Mouse (Mus musculus) heart, embryonic 12.5 days (tissue): ENCODE results near the gene Tgm5. TPM values are rescaled to one million over a fixed set of nuclear protein-coding genes. Genes with fewer than 3 reads are reported as not detected.
"Not testable (repeated sequence)": the region's sequence is repeated elsewhere in the genome, so short reads cannot be mapped to it uniquely, and the experiment has no call there.

ENCODE experiments used
- ATAC-seq: fragments of 200-750 bp; cut with Nextera tagmentation; 2 replicates; pipeline ENCODE4 v1.8.0; 2017; ENCODE audit warnings: moderate TSS enrichment, moderate library complexity; ENCODE audit not compliant: insufficient number of reproducible peaks, low FRiP score
- H3K27ac ChIP-seq: fragments of 300-500 bp; sonication (generic); 2 replicates; pipeline ENCODE4 v1.5.1; 2016; ENCODE audit warnings: mild to moderate bottlenecking, moderate library complexity; ENCODE audit not compliant: poor library complexity, severe bottlenecking
- H3K27me3 ChIP-seq: fragments of 300-500 bp; sonication (generic); replicated peaks from 2 replicates; pipeline ENCODE4 v1.6.1; 2016; ENCODE audit warnings: mild to moderate bottlenecking, moderate library complexity
- H3K36me3 ChIP-seq: fragments of 300-500 bp; sonication (generic); 2 replicates; pipeline ENCODE4 v1.6.1; 2016; ENCODE audit warnings: mild to moderate bottlenecking, moderate library complexity
- H3K4me1 ChIP-seq: fragments of 300-500 bp; sonication (generic); replicated peaks from 2 replicates; pipeline ENCODE4 v1.6.1; 2016; ENCODE audit warnings: mild to moderate bottlenecking
- H3K4me2 ChIP-seq: fragments of 300-500 bp; sonication (generic); 2 replicates; pipeline ENCODE4 v1.6.1; 2016; ENCODE audit warnings: mild to moderate bottlenecking, moderate library complexity
- H3K4me3 ChIP-seq: fragments of 300-500 bp; sonication (generic); 2 replicates; pipeline ENCODE4 v1.5.1; 2016; ENCODE audit warnings: mild to moderate bottlenecking
- H3K9ac ChIP-seq: fragments of 300-500 bp; sonication (generic); 2 replicates; pipeline ENCODE4 v1.6.1; 2016; ENCODE audit warnings: mild to moderate bottlenecking, moderate library complexity
- H3K9me3 ChIP-seq: fragments of 300-500 bp; sonication (generic); replicated peaks from 2 replicates; pipeline ENCODE4 v1.6.1; 2016; ENCODE audit warnings: mild to moderate bottlenecking, moderate library complexity
- WGBS: fragments of 180-500 bp; shearing (Covaris S2); methylation state at CpG from one replicate; pipeline ENCODE4 v1.1.7; 2016; 5-methylcytosine and 5-hydroxymethylcytosine counted together
- polyA plus RNA-seq: library from polyadenylated mRNA; unstranded; fragments of >200 nt; fragmentation: Nextera tagmentation; extraction: Ambion mirVana; gene quantifications from 2 replicates; pipeline ENCODE4 v1.2.1, GENCODE M21; 2016

The Tgm5 gene
- polyA plus RNA-seq, 1 experiment from 2014 or later, result not detected

DNA sequence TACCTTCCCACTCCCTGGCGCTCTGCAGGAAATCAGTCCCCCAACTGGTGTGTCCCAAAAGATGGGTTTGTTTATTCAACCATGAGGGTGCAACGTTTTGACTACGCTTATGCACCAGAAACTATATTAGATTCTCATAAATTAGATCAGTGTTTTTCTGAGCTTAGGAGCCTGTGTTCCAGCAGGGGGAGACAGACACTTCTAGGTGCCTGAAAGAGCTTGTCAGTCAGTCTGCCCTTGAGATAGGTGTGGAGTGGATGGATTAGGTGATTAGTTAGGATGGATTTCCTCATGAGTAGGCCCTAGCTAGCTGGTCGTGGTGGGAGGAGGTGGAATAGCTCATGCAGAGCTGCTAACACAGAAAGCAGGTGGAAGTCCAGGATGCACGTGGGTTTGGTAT is 44.5 kb downstream of the Tgm5 start:
- Histone ChIP-seq H3K9ac (no peak overlapping the region), H3K27ac (no peak overlapping the region), H3K4me3 (no peak overlapping the region), H3K4me1 (no peaks in the 10 kb centered on the region), H3K36me3 (no peaks in the 10 kb centered on the region), H3K27me3 (no peaks in the 10 kb centered on the region), H3K9me3 (no peaks in the 10 kb centered on the region), H3K4me2 (no peak overlapping the region)
- no peak for ATAC-seq
- WGBS, result 41% methylated on average over 5 of the region's 5 CpGs

GRCm38 (mm10) chr2:121039382-121039781 is 46.3 kb downstream of the Tgm5 start:
- no peak for ATAC-seq
- H3K4me3 ChIP-seq, result no peak overlapping the region
- no peak overlapping the region for H3K4me2 ChIP-seq
- H3K27me3 ChIP-seq, result no peaks in the 10 kb centered on the region
- H3K36me3 ChIP-seq, result no peaks in the 10 kb centered on the region
- H3K4me1 ChIP-seq, result no peaks in the 10 kb centered on the region
- H3K9ac ChIP-seq, result no peak overlapping the region
- no peaks in the 10 kb centered on the region for H3K9me3 ChIP-seq
- WGBS, result 90% methylated on average over 1 of the region's 1 CpGs
- no peak overlapping the region for H3K27ac ChIP-seq

DNA sequence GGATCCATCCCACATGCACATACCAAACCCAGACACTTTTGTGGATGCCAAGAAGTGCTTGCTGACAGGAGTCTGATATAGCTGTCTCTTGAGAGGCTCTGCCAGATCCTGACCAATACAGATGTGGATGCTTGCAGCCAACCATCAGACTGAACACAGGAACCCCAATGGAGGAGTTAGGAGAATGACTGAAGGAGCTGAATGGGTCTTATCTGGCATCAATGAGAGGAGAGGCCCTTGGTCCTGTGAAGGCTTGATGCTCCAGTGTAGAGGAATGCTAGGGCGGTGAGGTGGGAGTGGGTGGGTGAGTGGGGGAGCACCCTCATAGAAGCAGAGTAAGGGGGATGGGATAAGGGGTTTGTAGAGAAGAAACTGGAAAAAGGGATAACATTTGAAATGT is 46.8 kb downstream of the Tgm5 start:
- H3K9me3 ChIP-seq, ATAC-seq, H3K27ac ChIP-seq, H3K27me3 ChIP-seq, H3K9ac ChIP-seq, H3K4me2 ChIP-seq, H3K4me3 ChIP-seq, H3K4me1 ChIP-seq, H3K36me3 ChIP-seq: not testable (repeated sequence)
- 71% methylated on average over 1 of the region's 1 CpGs for WGBS

DNA sequence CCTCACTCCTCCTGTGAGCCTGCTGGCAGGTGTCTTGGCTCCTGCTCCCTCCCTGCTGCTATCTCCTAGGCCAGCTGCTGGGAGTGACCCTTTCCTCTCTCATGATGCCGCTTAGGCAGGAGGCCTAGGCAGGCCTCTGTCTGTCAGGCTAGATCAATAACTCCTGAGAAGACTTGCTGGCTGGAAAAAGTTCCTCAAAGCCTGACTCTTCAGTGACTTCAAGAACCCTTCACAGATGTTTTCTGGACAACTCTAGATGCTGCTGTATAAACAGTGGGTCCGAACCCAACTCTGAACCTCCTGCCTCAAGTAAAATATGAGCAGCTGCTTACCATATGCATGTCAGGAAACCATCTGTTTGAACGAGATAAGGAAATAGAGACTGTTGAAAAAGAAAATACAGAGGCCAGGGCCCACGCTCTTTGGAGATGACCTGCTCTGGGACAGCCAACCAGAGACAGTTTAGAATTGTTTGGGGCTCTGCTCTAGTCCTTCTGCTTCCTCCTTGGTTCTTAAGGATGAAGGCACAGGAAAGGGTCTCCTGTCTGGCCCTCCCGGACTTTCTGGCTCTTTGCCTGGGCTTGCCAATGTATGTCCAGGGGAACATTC is 48.8 kb downstream of the Tgm5 start, which contains the start of gene Epb42:
TSS of gene Epb42 (minus strand) at position 340 of the 609 bp plus-strand sequence.
- H3K9ac ChIP-seq, result no peak within 1 kb of the TSS
- H3K27ac ChIP-seq, result peak within 1 kb of the TSS; percentile 60
- WGBS, result 27% methylated on average over 5 of the region's 5 CpGs
- no peaks in the 10 kb centered on the region for H3K27me3 ChIP-seq
- no peak within 1 kb of the TSS for H3K4me2 ChIP-seq
- no peaks in the 10 kb centered on the region for H3K4me1 ChIP-seq
- no peaks in the 10 kb centered on the region for H3K9me3 ChIP-seq
- no peaks in the 10 kb centered on the region for H3K36me3 ChIP-seq
- H3K4me3 ChIP-seq, result peak within 1 kb of the TSS; percentile 25
- ATAC-seq, result peak; percentile 95

DNA sequence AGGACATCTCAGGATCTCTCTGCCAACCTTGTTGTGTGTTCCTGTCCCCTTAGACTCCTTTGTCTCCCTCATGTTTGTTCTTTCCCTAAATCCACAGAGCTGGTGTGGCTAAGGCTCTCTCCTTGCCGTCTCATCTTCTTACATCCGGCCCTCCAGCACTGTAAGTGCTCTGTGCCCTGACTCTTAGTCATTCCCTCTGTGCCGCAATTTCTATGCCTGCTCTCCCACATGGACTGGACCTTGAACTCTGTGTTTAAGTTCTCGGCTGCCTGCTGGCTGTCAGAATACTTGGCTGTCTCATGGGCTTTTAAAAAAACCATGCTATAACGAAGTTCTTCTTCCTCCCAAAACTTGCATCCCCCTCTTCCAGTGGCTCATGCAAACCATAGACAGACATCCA is 62.7 kb downstream of the Tgm5 start:
- 68% methylated on average over 5 of the region's 5 CpGs for WGBS
- ATAC-seq, result no peak

GRCm38 (mm10) chr2:121017151-121017550 is 68.5 kb downstream of the Tgm5 start:
- no peaks in the 10 kb centered on the region for H3K9me3 ChIP-seq
- peaks cover 30% of the 10 kb centered on the region for H3K36me3 ChIP-seq
- H3K27ac ChIP-seq, result no peak overlapping the region
- H3K4me3 ChIP-seq, result no peak overlapping the region
- H3K27me3 ChIP-seq, result no peaks in the 10 kb centered on the region
- WGBS, result 74% methylated on average over 1 of the region's 1 CpGs
- H3K9ac ChIP-seq, result no peak overlapping the region
- no peak for ATAC-seq
- H3K4me2 ChIP-seq, result no peak overlapping the region
- H3K4me1 ChIP-seq, result no peaks in the 10 kb centered on the region

More for the DNA sequence above, 62.7 kb downstream of the Tgm5 start:
- Histone ChIP-seq H3K4me1 (no peaks in the 10 kb centered on the region), H3K4me2 (no peak overlapping the region), H3K9me3 (no peaks in the 10 kb centered on the region), H3K27me3 (no peaks in the 10 kb centered on the region), H3K27ac (no peak overlapping the region), H3K4me3 (no peak overlapping the region), H3K36me3 (peaks cover 1% of the 10 kb centered on the region), H3K9ac (no peak overlapping the region)

- 82% methylated on average over 9 of the region's 9 CpGs for WGBS
- H3K9ac ChIP-seq, result no peak overlapping the region
- no peaks in the 10 kb centered on the region for H3K4me1 ChIP-seq
- no peaks in the 10 kb centered on the region for H3K27me3 ChIP-seq
- H3K9me3 ChIP-seq, result no peaks in the 10 kb centered on the region
- H3K4me2 ChIP-seq, result no peak overlapping the region
- no peak overlapping the region for H3K27ac ChIP-seq
- no peak overlapping the region for H3K4me3 ChIP-seq
- H3K36me3 ChIP-seq, result peaks cover 37% of the 10 kb centered on the region
- ATAC-seq, result no peak
Observed at GRCm38 (mm10) chr2:121016226-121016625, 69.4 kb downstream of the Tgm5 start.

GRCm38 (mm10) chr2:121015507-121015906 is 70.1 kb downstream of the Tgm5 start:
- H3K9me3 ChIP-seq, result no peaks in the 10 kb centered on the region
- H3K4me3 ChIP-seq, result no peak overlapping the region
- no peak overlapping the region for H3K27ac ChIP-seq
- H3K9ac ChIP-seq, result no peak overlapping the region
- WGBS, result 79% methylated on average over 2 of the region's 2 CpGs
- H3K27me3 ChIP-seq, result no peaks in the 10 kb centered on the region
- ATAC-seq, result no peak
- H3K36me3 ChIP-seq, result peaks cover 40% of the 10 kb centered on the region
- no peaks in the 10 kb centered on the region for H3K4me1 ChIP-seq
- no peak overlapping the region for H3K4me2 ChIP-seq

DNA sequence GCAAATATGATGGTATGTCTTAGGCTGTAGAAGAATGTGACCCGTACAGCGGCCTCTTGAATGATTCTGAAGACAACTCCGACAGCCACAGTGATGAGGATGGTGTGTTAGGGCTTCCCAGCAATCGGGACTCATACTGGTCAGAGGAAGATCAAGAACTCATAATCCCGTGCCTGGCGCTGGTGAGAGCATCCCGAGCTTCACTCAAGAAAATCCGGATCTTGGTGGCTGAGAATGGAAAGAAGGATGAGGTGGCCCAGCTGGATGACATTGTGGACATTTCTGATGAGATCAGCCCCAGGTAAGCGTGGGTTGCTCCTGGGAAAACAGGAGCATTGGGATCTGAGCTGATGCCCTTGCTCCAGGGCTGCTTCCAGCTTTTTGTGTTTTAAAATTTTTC is 73.0 kb downstream of the Tgm5 start:
- Histone ChIP-seq H3K9me3 (no peaks in the 10 kb centered on the region), H3K4me3 (no peak overlapping the region), H3K4me1 (peaks cover 7% of the 10 kb centered on the region), H3K27me3 (no peaks in the 10 kb centered on the region), H3K27ac (no peak overlapping the region), H3K9ac (no peak overlapping the region), H3K4me2 (no peak overlapping the region), H3K36me3 (peaks cover 36% of the 10 kb centered on the region)
- 86% methylated on average over 9 of the region's 9 CpGs for WGBS
- no peak for ATAC-seq

DNA sequence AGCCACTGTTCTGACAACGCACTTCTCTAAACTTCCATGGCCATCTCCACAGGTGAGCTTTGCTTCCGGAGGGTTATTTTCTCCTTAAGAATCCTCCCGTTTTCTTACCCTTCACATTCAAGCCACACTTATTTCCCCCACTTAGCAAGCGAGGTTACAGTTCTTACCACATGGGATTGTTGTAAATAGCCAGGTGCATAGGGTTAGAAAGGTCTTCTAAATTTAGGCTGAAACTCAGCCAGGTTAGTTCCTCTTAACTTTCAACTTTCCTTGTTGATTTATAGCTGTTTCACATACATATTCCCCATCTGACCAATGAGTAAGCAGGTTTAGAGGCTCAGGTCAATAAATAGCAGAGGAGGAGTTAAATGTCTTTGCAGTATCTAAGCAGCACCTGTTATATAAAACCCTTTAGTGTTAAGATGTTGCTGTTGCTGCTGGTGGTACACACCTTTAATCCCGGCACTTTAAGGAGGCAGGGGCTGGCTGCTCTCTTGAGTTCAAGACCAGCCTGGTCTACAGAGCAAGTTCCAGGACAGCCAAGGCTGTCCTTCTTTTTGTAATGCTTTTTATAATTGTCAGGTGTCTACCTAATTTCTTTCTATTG is 76.5 kb downstream of the Tgm5 start:
- Histone ChIP-seq H3K27me3 (no peaks in the 10 kb centered on the region), H3K27ac (no peak overlapping the region), H3K4me2 (peak overlapping the region; percentile 95), H3K4me3 (peak overlapping the region; percentile 87), H3K9ac (peak overlapping the region; percentile 78), H3K36me3 (peaks cover 21% of the 10 kb centered on the region), H3K9me3 (no peaks in the 10 kb centered on the region), H3K4me1 (peaks cover 7% of the 10 kb centered on the region)
- ATAC-seq, result no peak
- 20% methylated on average over 5 of the region's 5 CpGs for WGBS

- ATAC-seq, result peak; percentile 34; the same call in 1 of the 2 replicates
- 1% methylated on average over 12 of the region's 12 CpGs for WGBS
- peak overlapping the region; percentile 30; the same call in 1 of the 2 replicates for H3K27ac ChIP-seq
Observed at GRCm38 (mm10) chr2:121008664-121009007, 77.0 kb downstream of the Tgm5 start.

More at GRCm38 (mm10) chr2:121008664-121009007, 77.0 kb downstream of the Tgm5 start:
- Histone ChIP-seq H3K9me3 (no peaks in the 10 kb centered on the region), H3K4me1 (peaks cover 7% of the 10 kb centered on the region), H3K4me2 (peak overlapping the region; percentile 95), H3K9ac (peak overlapping the region; percentile 78), H3K36me3 (peaks cover 19% of the 10 kb centered on the region), H3K27me3 (no peaks in the 10 kb centered on the region), H3K4me3 (peak overlapping the region; percentile 87)
